Mouse (Mus musculus) CH12.LX (cell line): ENCODE results near the gene Gstt1. TPM values are rescaled to one million over a fixed set of nuclear protein-coding genes. Genes with fewer than 3 reads are reported as not detected.

ENCODE experiments used
- DNase-seq: peaks from one replicate; pipeline ENCODE4 v3.0.0-alpha.2; 2013; ENCODE audit errors: extremely low read depth
- H3K27ac ChIP-seq: 2 replicates; pipeline ENCODE4 v1.5.1; 2012; ENCODE audit warnings: low read depth, mild to moderate bottlenecking, control low read depth, moderate library complexity; ENCODE audit not compliant: insufficient read depth
- H3K27me3 ChIP-seq: replicated peaks from 2 replicates; pipeline ENCODE3; 2012; ENCODE audit warnings: inconsistent platforms
- H3K36me3 ChIP-seq, 2 experiments: replicated peaks in 1 of 2; 2 replicates each; pipeline versions ENCODE3 to v1.6.1; 2012; ENCODE audit warnings: inconsistent platforms in 1 of 2, low read length in 1 of 2, mild to moderate bottlenecking in 1 of 2, mixed read lengths in 1 of 2, moderate library complexity in 1 of 2; ENCODE audit not compliant: control insufficient read depth in 1 of 2, insufficient read depth in 1 of 2
- H3K4me1 ChIP-seq, 2 experiments: 2 replicates each; pipeline ENCODE4 v1.6.1; 2012; ENCODE audit warnings: inconsistent platforms in 1 of 2, moderate library complexity in 1 of 2; ENCODE audit not compliant: insufficient read depth in 2 of 2, control insufficient read depth in 1 of 2
- H3K4me2 ChIP-seq: 2 replicates; pipeline ENCODE4 v1.6.1; 2012; ENCODE audit warnings: low read depth, mild to moderate bottlenecking, control low read depth; ENCODE audit not compliant: poor library complexity, insufficient read depth, severe bottlenecking
- H3K4me3 ChIP-seq, 3 experiments: fragments of 150-350 bp in 1 of 3; sonication (generic) in 1 of 3; replicated peaks in 1 of 3; 2 replicates each; pipeline versions ENCODE3 to v1.5.1; 2011 to 2012; ENCODE audit warnings: low read depth in 2 of 3, low read length in 2 of 3, mild to moderate bottlenecking in 2 of 3, moderate library complexity in 2 of 3, control low read depth in 1 of 3, improper control_type of control experiment in 1 of 3, inconsistent platforms in 1 of 3, mixed read lengths in 1 of 3; ENCODE audit not compliant: poor library complexity in 1 of 3
- H3K79me2 ChIP-seq: replicated peaks from 2 replicates; pipeline ENCODE4 v1.6.1; 2012; ENCODE audit warnings: mild to moderate bottlenecking, moderate library complexity; ENCODE audit not compliant: control insufficient read depth, poor library complexity, insufficient read depth, severe bottlenecking; ENCODE audit errors: extremely low read depth
- H3K9ac ChIP-seq: 2 replicates; pipeline ENCODE4 v1.6.1; 2012; ENCODE audit warnings: low read depth, mild to moderate bottlenecking, control low read depth, moderate library complexity; ENCODE audit not compliant: insufficient read depth
- H3K9me3 ChIP-seq: replicated peaks from 2 replicates; pipeline ENCODE3; 2012; ENCODE audit warnings: low read length, inconsistent platforms, mixed read lengths
- BHLHE40 ChIP-seq: IDR thresholded peaks from 2 replicates; pipeline ENCODE4 v1.6.1; 2011; ENCODE audit warnings: mild to moderate bottlenecking, low read depth, low read length, improper control_type of control experiment
- CHD1 ChIP-seq: IDR thresholded peaks from 2 replicates; pipeline ENCODE4 v1.6.1; 2012; ENCODE audit warnings: low read depth, low read length, improper control_type of control experiment, inconsistent platforms
- CHD2 ChIP-seq: IDR thresholded peaks from 2 replicates; pipeline ENCODE4 v1.6.1; 2011; ENCODE audit warnings: low read length, improper control_type of control experiment
- ELF1 ChIP-seq: IDR thresholded peaks from 2 replicates; pipeline ENCODE4 v1.6.1; 2014; ENCODE audit warnings: low read depth, mild to moderate bottlenecking, inconsistent platforms, low read length, improper control_type of control experiment
- EP300 ChIP-seq: IDR thresholded peaks from 2 replicates; pipeline ENCODE4 v1.6.1; 2011; ENCODE audit warnings: low read length, improper control_type of control experiment
- ETS1 ChIP-seq: conservative IDR thresholded peaks from 2 replicates; pipeline ENCODE4 v1.6.1; 2012; ENCODE audit warnings: low read depth, mild to moderate bottlenecking, inconsistent platforms, low read length, improper control_type of control experiment, moderate library complexity
- HCFC1 ChIP-seq: IDR thresholded peaks from 2 replicates; pipeline ENCODE4 v1.6.1; 2012; ENCODE audit warnings: low read depth, mild to moderate bottlenecking, inconsistent platforms, low read length, improper control_type of control experiment
- IRF4 ChIP-seq: IDR thresholded peaks from 2 replicates; pipeline ENCODE4 v1.6.1; 2014; ENCODE audit warnings: low read depth, mild to moderate bottlenecking, inconsistent platforms, low read length, improper control_type of control experiment
- JUN ChIP-seq: IDR thresholded peaks from 2 replicates; pipeline ENCODE4 v1.6.1; 2011; ENCODE audit warnings: low read depth, mild to moderate bottlenecking, low read length, improper control_type of control experiment, moderate library complexity; ENCODE audit not compliant: insufficient read depth
- KAT2A ChIP-seq: IDR thresholded peaks from 2 replicates; pipeline ENCODE4 v1.6.1; 2012; ENCODE audit warnings: low read length, improper control_type of control experiment, inconsistent platforms; ENCODE audit not compliant: insufficient replicate concordance
- MAFK ChIP-seq: IDR thresholded peaks from 2 replicates; pipeline ENCODE4 v1.6.1; 2011; ENCODE audit warnings: low read length, improper control_type of control experiment; ENCODE audit not compliant: insufficient replicate concordance
- MAX ChIP-seq: IDR thresholded peaks from 2 replicates; pipeline ENCODE4 v1.6.1; 2011; ENCODE audit warnings: low read length, improper control_type of control experiment
- MXI1 ChIP-seq: IDR thresholded peaks from 2 replicates; pipeline ENCODE4 v1.6.1; 2011; ENCODE audit warnings: mild to moderate bottlenecking, low read depth, low read length, improper control_type of control experiment
- NELFE ChIP-seq: IDR thresholded peaks from 2 replicates; pipeline ENCODE4 v1.6.1; 2011; ENCODE audit warnings: low read depth, low read length, improper control_type of control experiment
- NRF1 ChIP-seq: IDR thresholded peaks from 2 replicates; pipeline ENCODE4 v1.6.1; 2014; ENCODE audit warnings: low read depth, mild to moderate bottlenecking, inconsistent platforms, low read length, improper control_type of control experiment, moderate library complexity
- POLR2A ChIP-seq: IDR thresholded peaks from 2 replicates; pipeline ENCODE4 v1.6.1; 2011; ENCODE audit warnings: low read depth, mild to moderate bottlenecking, improper control_type of control experiment, low read length
- POLR2AphosphoS2 ChIP-seq: IDR thresholded peaks from 2 replicates; pipeline ENCODE4 v1.6.1; 2011; ENCODE audit warnings: low read depth, low read length, improper control_type of control experiment
- RAD21 ChIP-seq: IDR thresholded peaks from 2 replicates; pipeline ENCODE4 v1.6.1; 2011; ENCODE audit warnings: low read depth, mild to moderate bottlenecking, low read length, improper control_type of control experiment, moderate library complexity
- SIN3A ChIP-seq: IDR thresholded peaks from 2 replicates; pipeline ENCODE4 v1.6.1; 2012; ENCODE audit warnings: low read length, improper control_type of control experiment, inconsistent platforms
- TCF12 ChIP-seq: IDR thresholded peaks from 2 replicates; pipeline ENCODE4 v1.6.1; 2014; ENCODE audit warnings: low read depth, mild to moderate bottlenecking, inconsistent platforms, low read length, improper control_type of control experiment
- UBTF ChIP-seq: IDR thresholded peaks from 2 replicates; pipeline ENCODE4 v1.6.1; 2012; ENCODE audit warnings: low read depth, mild to moderate bottlenecking, inconsistent platforms, low read length, improper control_type of control experiment, moderate library complexity
- USF2 ChIP-seq: conservative IDR thresholded peaks from 2 replicates; pipeline ENCODE4 v1.6.1; 2011; ENCODE audit warnings: low read depth, low read length, improper control_type of control experiment
- ZKSCAN1 ChIP-seq: IDR thresholded peaks from 2 replicates; pipeline ENCODE4 v1.6.1; 2012; ENCODE audit warnings: low read depth, inconsistent platforms, low read length, improper control_type of control experiment, borderline replicate concordance
- ZMIZ1 ChIP-seq: IDR thresholded peaks from 2 replicates; pipeline ENCODE4 v1.6.1; 2012; ENCODE audit warnings: low read depth, mild to moderate bottlenecking, inconsistent platforms, low read length, improper control_type of control experiment
- dilution Hi-C: fragments of 300-500 bp; cut with MboI; formaldehyde crosslinking; loops from 2 replicates; pipeline ENCODE4 v1.14.3; 2020; ENCODE audit warnings: low sequenced_read_pairs; ENCODE audit not compliant: extremely low pct_unique_long_range_greater_than_20kb, extremely low pct_ligation_motif_present
- in situ Hi-C: fragments of 300-500 bp; cut with MboI; formaldehyde crosslinking; loops from 3 replicates; pipeline ENCODE4 v1.14.3; 2019; ENCODE audit warnings: low sequenced_read_pairs, low pct_ligation_motif_present, low pct_unique_long_range_greater_than_20kb, mixed read lengths
- polyA plus RNA-seq: library from polyadenylated mRNA; unstranded; fragments of >175 nt; gene quantifications from 2 replicates; pipeline ENCODE4 v1.2.1, GENCODE M21; 2012; ENCODE audit warnings: low read depth; ENCODE audit not compliant: insufficient read length
- total RNA-seq, 2 experiments: library from RNA; depleted of rRNA; stranded (reverse); fragments of 300-350 nt in 1 of 2; fragments of >200 nt in 1 of 2; gene quantifications; 2 replicates each; pipeline ENCODE4 v1.2.3; 2012 to 2014

Gene Gstt1
- total and polyA plus RNA-seq, 3 experiments: 2.9 to 50.9 (median 4.5) TPM

GRCm38 (mm10) chr10:75764519-75765473 lies 33.6 kb downstream of the Gstt1 start (continued):
- TF ChIP-seq ZKSCAN1: no peak

- peaks cover 8% of the 10 kb centered on the region for H3K9me3 ChIP-seq
- peak within 1 kb of the TSS; percentile 54 for H3K27ac ChIP-seq
- in situ Hi-C loops: no loop called here
- TF ChIP-seq NRF1 (peak; percentile 77), MXI1 (peak; percentile 98), UBTF (no peak), CHD2 (peak; percentile 96), RAD21 (no peak), POLR2A (peak; percentile 91), KAT2A (peak; percentile 81; the same call in 1 of the 2 replicates), POLR2AphosphoS2 (peak; percentile 75; the same call in 1 of the 2 replicates), EP300 (no peak), ZMIZ1 (peak; percentile 36), MAX (0 out of 2 replicates have a peak, but pooled peaks have one; percentile 61), ETS1 (no peak), JUN (no peak), ELF1 (peak; percentile 87), NELFE (peak; percentile 91), BHLHE40 (peak; percentile 82), TCF12 (peak; percentile 69), CHD1 (no peak), IRF4 (peak; percentile 34; the same call in 1 of the 2 replicates), HCFC1 (peak; percentile 87), SIN3A (peak; percentile 84), ZKSCAN1 (no peak), USF2 (no peak), MAFK (no peak)
- peaks cover 42% of the 10 kb centered on the region for H3K79me2 ChIP-seq
- peaks cover 9 to 31% of the 10 kb centered on the region in 2 experiments for H3K36me3 ChIP-seq
- H3K9ac ChIP-seq: peak within 1 kb of the TSS; percentile 89
- peak; percentile 99 for DNase-seq
- peak within 1 kb of the TSS; percentile 73 to 97 (median 93) for H3K4me3 ChIP-seq
- no peaks in the 10 kb centered on the region for H3K27me3 ChIP-seq
- H3K4me1 ChIP-seq: peaks cover 8 to 17% of the 10 kb centered on the region in 2 experiments
- H3K4me2 ChIP-seq: peak within 1 kb of the TSS; percentile 84
- dilution Hi-C loops: no loop called here
Observed at GRCm38 (mm10) chr10:75763682-75764518, 34.5 kb downstream of the Gstt1 start, which contains the start of gene Cabin1. Gene Cabin1 (minus strand): TSS chr10:75764341.
